Mouse (Mus musculus): ENCODE data around the gene Thsd4. TPM values are rescaled to one million over a fixed set of nuclear protein-coding genes. Genes with fewer than 3 reads are reported as not detected.

Thsd4 gene
- polyA plus RNA-seq, 1 experiment from 2014 or later, result 8.7 TPM

DNA sequence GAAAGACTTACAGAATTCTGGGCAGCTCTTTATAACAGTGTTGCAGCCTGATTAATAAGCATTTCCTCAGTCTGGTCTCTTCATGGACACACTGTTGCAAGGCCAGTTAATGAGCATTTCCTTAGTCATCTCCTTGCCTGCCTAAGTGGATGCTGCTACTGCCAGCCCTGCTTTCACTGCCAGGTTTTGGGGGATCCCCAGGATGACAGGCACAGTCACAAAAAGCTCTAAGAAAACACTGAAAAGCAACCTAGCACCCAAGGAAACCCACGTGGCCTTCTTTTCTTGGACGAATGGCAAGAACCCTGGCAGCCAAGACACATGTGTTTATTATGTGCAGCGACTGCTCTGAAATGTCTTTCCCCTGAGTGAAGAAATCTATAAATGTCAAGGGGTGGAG lies 41.8 kb downstream of the Thsd4 start:
- Histone ChIP-seq H3K4me1 (replicated peaks) (no peaks in the 10 kb centered on the region), H3K9ac (no peak overlapping the region), H3K27me3 (no peaks in the 10 kb centered on the region), H3K4me3 (no peak overlapping the region), H3K27ac (replicated peaks) (no peak overlapping the region), H3K36me3 (no peaks in the 10 kb centered on the region), H3K9me3 (no peaks in the 10 kb centered on the region), H3K4me2 (no peak overlapping the region)
- ATAC-seq (ENCODE audit: low read depth), result no peak
- 71% methylated on average over 3 of the region's 3 CpGs for WGBS

DNA sequence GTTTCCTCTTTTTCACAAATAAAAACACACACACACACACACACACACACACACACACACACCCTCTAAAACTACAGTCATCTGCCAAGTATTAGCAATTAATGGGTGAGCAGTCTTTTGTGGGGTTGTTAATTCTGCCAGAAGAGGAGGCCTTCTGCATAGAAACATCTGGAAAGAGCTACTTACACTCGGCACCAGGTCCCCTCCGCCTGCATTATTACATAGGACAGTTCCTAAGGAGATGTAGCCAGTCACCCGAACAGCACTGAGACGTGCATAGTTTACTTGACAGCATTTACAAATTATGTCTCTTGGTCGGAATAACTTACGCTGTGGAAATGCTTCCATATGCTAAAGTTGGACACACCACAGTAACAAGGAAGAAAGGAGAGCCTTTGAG lies 43.0 kb downstream of the Thsd4 start:
- ATAC-seq (ENCODE audit: low read depth), result no peak
- H3K27ac ChIP-seq (replicated peaks), result no peak overlapping the region
- H3K4me3 ChIP-seq, result no peak overlapping the region
- no peaks in the 10 kb centered on the region for H3K9me3 ChIP-seq
- H3K27me3 ChIP-seq, result no peaks in the 10 kb centered on the region
- no peaks in the 10 kb centered on the region for H3K4me1 ChIP-seq (replicated peaks)
- WGBS, result 60% methylated on average over 6 of the region's 6 CpGs
- no peak overlapping the region for H3K4me2 ChIP-seq
- no peaks in the 10 kb centered on the region for H3K36me3 ChIP-seq
- H3K9ac ChIP-seq, result no peak overlapping the region

DNA sequence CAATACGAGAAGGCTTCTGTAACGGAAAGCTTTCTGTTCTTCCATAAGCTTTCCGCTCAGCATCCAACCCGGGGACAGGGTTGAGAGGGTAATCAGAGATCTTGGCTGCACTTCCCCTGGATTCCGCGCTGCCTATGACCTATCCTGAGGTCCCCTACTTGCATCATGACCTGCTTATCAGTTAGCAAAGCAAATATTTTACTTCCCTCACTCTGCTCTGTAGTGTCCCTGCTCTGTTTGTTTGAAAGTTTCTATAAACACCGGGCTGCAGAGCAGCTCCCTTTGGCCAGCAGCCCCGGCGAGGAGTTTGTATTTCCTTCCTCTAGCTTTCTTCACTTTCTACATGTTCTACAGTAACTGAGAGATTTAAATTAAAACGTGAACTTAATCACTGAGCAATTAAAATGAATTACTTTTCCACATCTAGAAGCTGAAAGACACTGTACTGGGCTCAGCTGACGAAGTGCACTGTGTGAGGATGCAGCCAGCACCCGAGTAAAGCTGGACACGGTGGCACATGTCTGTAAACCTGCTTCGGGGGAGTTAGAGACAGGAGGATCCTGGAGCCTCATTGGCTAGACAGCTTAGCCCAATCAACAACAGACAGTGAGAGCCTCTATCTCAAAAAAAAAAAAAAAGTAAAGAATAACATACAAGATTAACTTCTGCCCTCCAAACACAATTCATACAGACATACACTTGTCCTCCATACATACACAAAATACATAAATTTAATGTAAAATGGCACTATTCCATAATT lies 43.7 kb downstream of the Thsd4 start:
- Histone ChIP-seq H3K9ac (no peak overlapping the region), H3K4me3 (no peak overlapping the region), H3K4me1 (replicated peaks) (no peaks in the 10 kb centered on the region), H3K27me3 (no peaks in the 10 kb centered on the region), H3K9me3 (no peaks in the 10 kb centered on the region), H3K27ac (replicated peaks) (no peak overlapping the region), H3K36me3 (no peaks in the 10 kb centered on the region), H3K4me2 (no peak overlapping the region)
- WGBS, result 78% methylated on average over 14 of the region's 14 CpGs
- no peak for ATAC-seq (ENCODE audit: low read depth)

GRCm38 (mm10) chr9:60460010-60460982 lies 61.5 kb downstream of the Thsd4 start:
- Histone ChIP-seq H3K4me2 (no peak overlapping the region), H3K9ac (no peak overlapping the region), H3K27me3 (peaks cover 4% of the 10 kb centered on the region; the same call in 1 of the 2 replicates), H3K27ac (replicated peaks) (no peak overlapping the region), H3K9me3 (no peaks in the 10 kb centered on the region), H3K4me3 (no peak overlapping the region), H3K36me3 (no peaks in the 10 kb centered on the region), H3K4me1 (replicated peaks) (peaks cover 42% of the 10 kb centered on the region)
- WGBS, result 40% methylated on average over 13 of the region's 13 CpGs
- no peak for ATAC-seq (ENCODE audit: low read depth)

GRCm38 (mm10) chr9:60458468-60458962 lies 63.3 kb downstream of the Thsd4 start:
- peak; percentile 54; the same call in 1 of the 2 replicates for ATAC-seq (ENCODE audit: low read depth)
- Histone ChIP-seq H3K4me1 (replicated peaks) (peaks cover 49% of the 10 kb centered on the region), H3K4me3 (no peak overlapping the region)

DNA sequence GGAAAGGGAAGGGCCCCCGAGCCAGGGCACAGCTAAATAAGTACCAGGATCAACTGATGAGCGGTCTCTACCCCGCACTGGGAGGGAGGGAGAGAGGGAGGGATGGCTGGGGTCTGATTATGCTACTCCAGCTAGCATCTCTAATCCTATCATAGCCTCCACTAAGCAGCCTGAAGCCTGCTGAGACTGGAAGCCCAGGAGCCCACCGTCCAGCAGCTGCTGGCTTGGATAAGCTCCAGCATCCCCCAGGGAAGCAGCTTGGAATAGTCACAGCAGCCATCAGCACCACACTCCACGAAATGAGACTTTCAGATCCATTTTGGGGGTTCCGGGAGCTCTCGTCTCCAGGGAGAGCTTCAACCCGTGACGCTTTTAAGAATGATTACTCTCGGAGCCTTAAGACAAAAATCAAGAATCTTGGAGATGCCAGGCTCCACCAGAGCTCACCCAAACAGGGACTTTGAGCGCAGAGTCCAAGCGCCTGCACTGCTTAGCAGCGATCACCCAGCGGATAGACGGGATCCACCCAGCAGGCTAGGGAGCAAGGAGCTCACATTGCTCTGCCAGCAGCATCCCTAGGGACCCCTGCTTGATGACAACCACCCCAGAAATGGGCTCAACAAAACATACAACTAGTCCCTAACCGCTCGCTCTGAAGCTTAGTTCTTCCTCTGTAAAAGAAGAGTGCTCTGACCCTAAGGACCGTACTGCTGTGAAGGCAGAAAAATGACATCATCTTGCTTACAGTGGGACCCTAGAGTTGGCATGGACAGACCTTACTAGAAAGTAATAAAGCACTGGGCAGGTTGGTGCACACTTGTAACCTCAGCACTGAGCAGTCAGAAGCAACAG lies 64.3 kb downstream of the Thsd4 start:
- Histone ChIP-seq H3K27ac (replicated peaks) (peak overlapping the region; percentile 62), H3K4me1 (replicated peaks) (peaks cover 49% of the 10 kb centered on the region), H3K9me3 (no peaks in the 10 kb centered on the region), H3K36me3 (no peaks in the 10 kb centered on the region), H3K4me2 (peak overlapping the region; percentile 43), H3K4me3 (no peak overlapping the region), H3K9ac (peak overlapping the region; percentile 41; the same call in 1 of the 2 replicates), H3K27me3 (peaks cover 4% of the 10 kb centered on the region; the same call in 1 of the 2 replicates)
- WGBS, result 51% methylated on average over 18 of the region's 18 CpGs
- ATAC-seq (ENCODE audit: low read depth), result peak; percentile 72

More at GRCm38 (mm10) chr9:60458468-60458962, 63.3 kb downstream of the Thsd4 start:
- H3K36me3 ChIP-seq, result no peaks in the 10 kb centered on the region
- 21% methylated on average over 14 of the region's 14 CpGs for whole genome bisulfite sequencing
- peak overlapping the region; percentile 62 for H3K27ac ChIP-seq (replicated peaks)
- H3K4me2 ChIP-seq, result peak overlapping the region; percentile 43
- no peak overlapping the region for H3K9ac ChIP-seq
- H3K9me3 ChIP-seq, result no peaks in the 10 kb centered on the region
- H3K27me3 ChIP-seq, result peaks cover 4% of the 10 kb centered on the region; the same call in 1 of the 2 replicates

- no peaks in the 10 kb centered on the region for H3K9me3 ChIP-seq
- peaks cover 49% of the 10 kb centered on the region for H3K4me1 ChIP-seq (replicated peaks)
- H3K9ac ChIP-seq, result no peak overlapping the region
- peaks cover 4% of the 10 kb centered on the region; the same call in 1 of the 2 replicates for H3K27me3 ChIP-seq
- ATAC-seq (ENCODE audit: low read depth), result no peak
- no peak overlapping the region for H3K4me2 ChIP-seq
- 63% methylated on average over 5 of the region's 5 CpGs for WGBS
- H3K4me3 ChIP-seq, result no peak overlapping the region
- H3K27ac ChIP-seq (replicated peaks), result no peak overlapping the region
- H3K36me3 ChIP-seq, result no peaks in the 10 kb centered on the region
Measured at GRCm38 (mm10) chr9:60456651-60457050, 65.2 kb downstream of the Thsd4 start.

GRCm38 (mm10) chr9:60454406-60455076 lies 67.3 kb downstream of the Thsd4 start:
- H3K9me3 ChIP-seq, result no peaks in the 10 kb centered on the region
- WGBS, result 73% methylated on average over 13 of the region's 13 CpGs
- H3K4me3 ChIP-seq, result no peak overlapping the region
- H3K4me1 ChIP-seq (replicated peaks), result peaks cover 37% of the 10 kb centered on the region
- H3K27me3 ChIP-seq, result no peaks in the 10 kb centered on the region
- no peak overlapping the region for H3K27ac ChIP-seq (replicated peaks)
- H3K36me3 ChIP-seq, result no peaks in the 10 kb centered on the region
- ATAC-seq (ENCODE audit: low read depth), result no peak
- H3K4me2 ChIP-seq, result no peak overlapping the region
- no peak overlapping the region for H3K9ac ChIP-seq

- Histone ChIP-seq H3K27ac (replicated peaks) (no peak overlapping the region), H3K9me3 (no peaks in the 10 kb centered on the region), H3K9ac (no peak overlapping the region), H3K4me2 (no peak overlapping the region), H3K36me3 (no peaks in the 10 kb centered on the region), H3K4me3 (no peak overlapping the region), H3K27me3 (no peaks in the 10 kb centered on the region), H3K4me1 (replicated peaks) (peaks cover 18% of the 10 kb centered on the region)
- WGBS, result 84% methylated on average over 3 of the region's 3 CpGs
- no peak for ATAC-seq (ENCODE audit: low read depth)
Measured at GRCm38 (mm10) chr9:60449498-60449897, 72.3 kb downstream of the Thsd4 start.

GRCm38 (mm10) chr9:60445821-60446220 lies 76.0 kb downstream of the Thsd4 start:
- ATAC-seq (ENCODE audit: low read depth), result no peak
- H3K9me3 ChIP-seq, result no peaks in the 10 kb centered on the region
- no peak overlapping the region for H3K4me3 ChIP-seq
- 68% methylated on average over 4 of the region's 4 CpGs for WGBS
- H3K27me3 ChIP-seq, result no peaks in the 10 kb centered on the region
- H3K4me2 ChIP-seq, result no peak overlapping the region
- H3K36me3 ChIP-seq, result no peaks in the 10 kb centered on the region
- no peak overlapping the region for H3K27ac ChIP-seq (replicated peaks)
- no peak overlapping the region for H3K9ac ChIP-seq
- H3K4me1 ChIP-seq (replicated peaks), result peaks cover 14% of the 10 kb centered on the region
